Mouse (Mus musculus) Patski (cell line): ENCODE measurements around the gene Cldn12. TPM values are rescaled to one million over a fixed set of nuclear protein-coding genes. Genes with fewer than 3 reads are reported as not detected.

ENCODE experiments used
- ATAC-seq: fragments of 100-300 bp; one replicate; pipeline ENCODE4 v1.8.0; 2021
- CTCF ChIA-PET: fragments of 350-600 bp; sonication (Branson Sonifier 250); formaldehyde crosslinking; loops from one replicate; lab custom pipeline; 2022; ENCODE audit warnings: inconsistent platforms; lab: Charles Lee
- POLR2A ChIA-PET: fragments of 350-600 bp; sonication (Branson Sonifier 250); formaldehyde crosslinking; loops from one replicate; lab custom pipeline; 2022; ENCODE audit warnings: antibody characterized with exemption, inconsistent platforms; lab: Charles Lee
- DNase-seq: peaks from one replicate; pipeline ENCODE4 v3.0.0-alpha.2; 2011; ENCODE audit warnings: low read depth, low spot score
- H3K27me3 ChIP-seq: fragments of 371-371 bp; one replicate; pipeline ENCODE4 v1.5.1; 2021
- CTCF ChIP-seq: fragments of 100-300 bp; IDR thresholded peaks from one replicate; pipeline ENCODE4 v1.5.1; 2021
- in situ Hi-C: fragments of 300-500 bp; cut with MboI; formaldehyde crosslinking; loops from 3 replicates; pipeline ENCODE4 v1.11.1; 2018; ENCODE audit warnings: low pct_unique_long_range_greater_than_20kb, mixed read lengths
- polyA plus RNA-seq: library from polyadenylated mRNA; unstranded; gene quantifications from one replicate; pipeline ENCODE4 v1.2.3, GENCODE M21; 2021

Gene Cldn12
- polyA plus RNA-seq, 1 experiment from 2014 or later, result 60.9 TPM

GRCm38 (mm10) chr5:5465256-5465655 is 49.5 kb downstream of the Cldn12 start:
- no peak for TF ChIP-seq CTCF
- CTCF ChIA-PET, result no interaction called here
- no peak for ATAC-seq
- no peak for DNase-seq
- in situ Hi-C loops, result no loop called here
- H3K27me3 ChIP-seq, result peaks cover 4% of the 10 kb centered on the region
- POLR2A ChIA-PET, result no interaction called here

Other genes starting within 250 kb of the Cldn12 start
- gene Cdk14, start 94.6 kb downstream of the Cldn12 start, polyA plus RNA-seq, result 21.7 TPM
- not detected for gene 1700015F17Rik, start 35.8 kb downstream of the Cldn12 start, polyA plus RNA-seq
- 22.1 TPM for gene Gtpbp10, start 44.6 kb upstream of the Cldn12 start, polyA plus RNA-seq
- gene Gm8773, start 58.8 kb upstream of the Cldn12 start, polyA plus RNA-seq, result 2.2 TPM
- gene Cfap69, start 149.3 kb upstream of the Cldn12 start, polyA plus RNA-seq, result 31.9 TPM
- 187 TPM for gene Steap2, start 179.6 kb upstream of the Cldn12 start, polyA plus RNA-seq
- 199 TPM for gene Steap1, start 234.4 kb upstream of the Cldn12 start, polyA plus RNA-seq